Mouse (Mus musculus) hindbrain, embryonic 16.5 days (tissue): ENCODE data around the gene Gstm7. TPM values are rescaled to one million over a fixed set of nuclear protein-coding genes. Genes with fewer than 3 reads are reported as not detected.

Experiments used
- polyA plus RNA-seq: library from polyadenylated mRNA; unstranded; fragments of >200 nt; fragmentation: Nextera tagmentation; extraction: Ambion mirVana; gene quantifications from 2 replicates; pipeline ENCODE4 v1.2.1, GENCODE M21; 2015

Gstm7 gene
- polyA plus RNA-seq, 1 experiment from 2014 or later, result 43.2 TPM

Other genes with a start within 250 kb of the Gstm7 start
- 116 and 117 TPM in 2 replicates for gene Ahcyl1, start 235.3 kb downstream of the Gstm7 start, polyA plus RNA-seq
- gene Csf1, start 171.3 kb downstream of the Gstm7 start, polyA plus RNA-seq, result 8.0 and 9.8 TPM in 2 replicates
- gene Eps8l3, start 54.6 kb downstream of the Gstm7 start, polyA plus RNA-seq, result not detected in 2 replicates
- gene Gstm5, start 36.0 kb downstream of the Gstm7 start, polyA plus RNA-seq, result 270 and 292 TPM in 2 replicates
- gene Gstm6, start 11.9 kb upstream of the Gstm7 start, polyA plus RNA-seq, result 10.5 and 10.6 TPM in 2 replicates
- gene Gstm3, start 37.5 kb upstream of the Gstm7 start, polyA plus RNA-seq, result not detected in 2 replicates
- 11.1 and 11.8 TPM in 2 replicates for gene Gstm2, start 54.6 kb upstream of the Gstm7 start, polyA plus RNA-seq
- 169 and 263 TPM in 2 replicates for gene Gstm1, start 86.2 kb upstream of the Gstm7 start, polyA plus RNA-seq
- gene Gstm4, start 113.1 kb upstream of the Gstm7 start, polyA plus RNA-seq, result 20.1 and 22.9 TPM in 2 replicates
- 63.6 and 68.0 TPM in 2 replicates for gene Ampd2, start 154.8 kb upstream of the Gstm7 start, polyA plus RNA-seq
- gene Gnat2, start 161.0 kb upstream of the Gstm7 start, polyA plus RNA-seq, result 0.22 and 0.28 TPM in 2 replicates
- 116 and 126 TPM in 2 replicates for gene Gnai3, start 214.3 kb upstream of the Gstm7 start, polyA plus RNA-seq
- 8.4 and 10.6 TPM in 2 replicates for gene Gpr61, start 223.1 kb upstream of the Gstm7 start, polyA plus RNA-seq